Mouse (Mus musculus) cortical plate, adult 2 months (tissue): ENCODE results near the gene Mad1l1.

ENCODE experiments used
- CTCF ChIP-seq: fragments of 200-500 bp; IDR thresholded peaks from 2 replicates; pipeline ENCODE4 v1.5.1; 2011; ENCODE audit warnings: mild to moderate bottlenecking, control low read depth, low read length; ENCODE audit not compliant: insufficient read depth; ENCODE audit errors: extremely low read depth
- POLR2A ChIP-seq: fragments of 200-500 bp; IDR thresholded peaks from 2 replicates; pipeline ENCODE4 v1.6.1; 2011; ENCODE audit warnings: mild to moderate bottlenecking, low read length, control low read depth; ENCODE audit not compliant: insufficient read depth; ENCODE audit errors: extremely low read depth

- TF ChIP-seq CTCF, result no peak
- TF ChIP-seq POLR2A, result no peak
Observed at GRCm38 (mm10) chr5:140150694-140151093, 170.7 kb downstream of the Mad1l1 start.
